Mouse (Mus musculus) liver, embryonic 16.5 days (tissue): ENCODE measurements around the gene Plau. TPM values are rescaled to one million over a fixed set of nuclear protein-coding genes. Genes with fewer than 3 reads are reported as not detected.

ENCODE experiments used
- polyA plus RNA-seq: library from polyadenylated mRNA; unstranded; fragments of >200 nt; fragmentation: Nextera tagmentation; extraction: Ambion mirVana; gene quantifications from 2 replicates; pipeline ENCODE4 v1.2.1, GENCODE M21; 2015

Gene Plau
- polyA plus RNA-seq, 1 experiment from 2014 or later = 1.2 TPM

Other genes with a start within 250 kb of the Plau start
- 0.89 and 1.0 TPM in 2 replicates for gene Usp54, start 195.6 kb upstream of the Plau start, polyA plus RNA-seq
- gene Myoz1, start 180.1 kb upstream of the Plau start, polyA plus RNA-seq = 2.0 and 5.6 TPM in 2 replicates
- gene Synpo2l, start 168.3 kb upstream of the Plau start, polyA plus RNA-seq = 0.43 and 1.1 TPM in 2 replicates
- 36.5 and 46.0 TPM in 2 replicates for gene Sec24c, start 162.4 kb upstream of the Plau start, polyA plus RNA-seq
- 5.0 and 5.4 TPM in 2 replicates for gene Fut11, start 141.7 kb upstream of the Plau start, polyA plus RNA-seq
- gene Chchd1, start 133.7 kb upstream of the Plau start, polyA plus RNA-seq = 80.3 and 86.5 TPM in 2 replicates
- 6.1 and 6.3 TPM in 2 replicates for gene Zswim8, start 129.1 kb upstream of the Plau start, polyA plus RNA-seq
- 14.5 and 16.7 TPM in 2 replicates for gene Ndst2, start 102.1 kb upstream of the Plau start, polyA plus RNA-seq
- gene Camk2g, start 42.6 kb upstream of the Plau start, polyA plus RNA-seq = 4.1 and 5.2 TPM in 2 replicates
- 18.8 and 19.9 TPM in 2 replicates for gene Vcl, start 92.7 kb downstream of the Plau start, polyA plus RNA-seq
- gene Ap3m1, start 215.8 kb downstream of the Plau start, polyA plus RNA-seq = 31.6 and 33.4 TPM in 2 replicates
- 224 and 254 TPM in 2 replicates for gene Adk, start 215.9 kb downstream of the Plau start, polyA plus RNA-seq